Mouse (Mus musculus) layer of hippocampus, postnatal 25 days (tissue): ENCODE results near the gene Ovol2. TPM values are rescaled to one million over a fixed set of nuclear protein-coding genes. Genes with fewer than 3 reads are reported as not detected.
"Not testable (repeated sequence)": the region's sequence is repeated elsewhere in the genome, so short reads cannot be mapped to it uniquely, and the experiment has no call there.

Experiments used
- DNase-seq, 2 experiments: peaks; one replicate each; pipeline ENCODE4 v3.0.0; 2022; ENCODE audit warnings: mixed read lengths in 2 of 2, low spot score in 1 of 2; ENCODE audit errors: extremely low spot score in 1 of 2
- total RNA-seq, 2 experiments: library from RNA; stranded (reverse); gene quantifications; 2 replicates each; pipeline ENCODE4 v1.2.3; 2021

Gene Ovol2
- 1 to 10 TPM in 1 of 2 experiments, under 1 TPM in 1; 0.96 to 1.0 TPM for total RNA-seq

GRCm38 (mm10) chr2:144331401-144332302 is at the start of gene Ovol2:
Ovol2 (minus strand) TSS chr2:144332146.
- no peak for DNase-seq

- DNase-seq = no peak
These were observed 49.8 kb upstream of the Ovol2 start for GRCm38 (mm10) chr2:144381741-144382140.

DNA sequence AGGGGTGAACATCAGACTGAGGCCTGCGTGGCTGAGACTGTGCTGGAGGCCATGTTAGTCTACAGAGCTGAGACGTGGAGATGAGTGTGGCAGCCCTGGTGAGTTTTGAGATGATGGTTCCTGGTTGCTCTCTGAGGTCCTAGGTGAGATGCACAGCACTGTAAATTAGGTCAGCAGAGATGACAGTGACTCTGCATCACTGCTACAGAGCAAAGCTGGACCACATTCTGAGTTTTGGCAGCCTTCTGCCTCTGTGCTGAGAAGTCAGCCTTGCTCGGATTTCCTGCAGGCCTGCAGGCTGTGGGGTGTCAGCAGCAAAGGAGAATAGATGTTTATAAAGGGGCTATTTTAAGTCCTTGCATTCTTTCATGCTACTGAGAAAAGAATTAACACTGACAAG is 49.3 kb upstream of the Ovol2 start:
- DNase-seq = no peak

DNA sequence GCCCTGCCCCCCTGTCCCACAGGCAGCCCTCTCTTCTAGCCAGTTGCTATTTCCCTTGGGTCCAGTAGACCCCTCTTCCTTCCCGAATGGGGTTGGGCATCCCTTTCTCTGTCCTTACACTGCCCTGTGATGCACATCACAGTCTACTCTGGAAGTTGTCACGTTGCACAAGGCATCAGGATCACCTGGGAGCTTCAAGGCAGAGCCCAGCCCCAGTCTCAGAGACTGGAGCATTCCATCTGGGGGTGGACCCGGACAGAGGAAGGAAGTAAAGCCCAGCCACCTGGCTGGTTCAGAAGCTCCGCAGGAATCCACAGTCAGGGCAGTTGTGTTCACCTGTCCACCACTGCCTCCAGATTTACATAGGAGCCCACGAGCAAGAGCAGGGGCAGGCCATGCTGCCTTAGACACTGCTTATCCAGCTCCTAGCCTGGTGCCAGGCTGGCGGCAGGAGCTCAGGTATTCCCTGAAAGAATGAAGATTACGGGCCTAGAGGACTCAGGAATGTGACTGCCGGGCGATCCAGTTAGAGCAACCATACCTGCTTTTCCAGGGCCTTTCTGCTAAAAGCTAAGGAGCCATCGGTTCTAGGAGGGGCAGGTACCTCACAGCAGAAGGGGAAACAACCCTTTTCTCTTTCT is 43.2 kb upstream of the Ovol2 start:
- DNase-seq = no peak

- DNase-seq = no peak
These were observed 41.1 kb upstream of the Ovol2 start for GRCm38 (mm10) chr2:144373063-144373462.

DNA sequence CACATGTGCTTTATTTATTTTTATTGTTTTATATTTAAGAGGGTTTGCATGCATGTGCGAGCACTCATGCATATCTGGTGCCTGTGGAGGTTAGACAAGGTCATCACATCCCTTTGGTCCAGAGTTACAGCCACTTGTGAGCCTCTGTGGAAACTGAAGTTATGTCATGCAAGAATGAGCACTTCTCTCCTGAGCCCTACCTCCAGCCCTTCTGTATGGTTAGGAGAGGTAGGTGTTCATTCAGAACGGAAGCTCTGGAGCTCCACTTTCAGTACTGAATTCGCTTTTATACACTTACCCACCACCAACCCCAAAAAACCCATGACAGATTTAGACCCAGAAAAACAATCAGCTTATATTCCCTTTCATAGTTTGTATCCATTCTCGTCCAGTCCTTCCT is 39.6 kb upstream of the Ovol2 start:
- DNase-seq = no peak

- DNase-seq = no peak
These were observed 37.6 kb upstream of the Ovol2 start for GRCm38 (mm10) chr2:144369511-144369910.

- DNase-seq = peak; percentile 62 to 90
These were observed 37.1 kb upstream of the Ovol2 start for GRCm38 (mm10) chr2:144369020-144369421.

- peak in 1 of 2 experiments; percentile 93 for DNase-seq
These were observed 36.6 kb upstream of the Ovol2 start, which contains the start of the genes Kat14 and Pet117 for GRCm38 (mm10) chr2:144368400-144369019. Kat14 (plus strand) TSS chr2:144368983. Pet117 (plus strand) TSS chr2:144368996.

GRCm38 (mm10) chr2:144352843-144353242 is 20.9 kb upstream of the Ovol2 start:
- no peak for DNase-seq

GRCm38 (mm10) chr2:144348525-144348924 is 16.6 kb upstream of the Ovol2 start:
- DNase-seq = no peak

DNA sequence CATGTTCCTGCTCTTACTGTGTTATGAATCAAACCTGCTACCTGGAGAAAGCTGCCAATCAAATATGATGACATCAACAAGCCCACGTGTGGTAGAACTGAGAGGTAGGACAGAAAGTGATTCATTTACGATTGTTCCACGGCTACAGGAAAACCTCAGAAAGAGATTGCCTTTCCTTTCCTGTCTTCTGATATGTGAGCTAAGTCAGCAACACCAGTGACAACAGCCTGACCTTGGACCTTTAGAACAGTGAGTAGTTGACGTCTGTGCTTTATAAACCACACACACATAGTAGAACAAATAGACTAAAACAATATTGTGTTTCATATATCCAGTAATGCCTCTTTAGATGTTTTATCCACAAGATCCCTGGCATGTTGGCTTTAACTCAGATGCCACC is 11.2 kb upstream of the Ovol2 start:
- DNase-seq = no peak

GRCm38 (mm10) chr2:144338149-144338548 is 6.2 kb upstream of the Ovol2 start:
- DNase-seq = not testable (repeated sequence)

DNA sequence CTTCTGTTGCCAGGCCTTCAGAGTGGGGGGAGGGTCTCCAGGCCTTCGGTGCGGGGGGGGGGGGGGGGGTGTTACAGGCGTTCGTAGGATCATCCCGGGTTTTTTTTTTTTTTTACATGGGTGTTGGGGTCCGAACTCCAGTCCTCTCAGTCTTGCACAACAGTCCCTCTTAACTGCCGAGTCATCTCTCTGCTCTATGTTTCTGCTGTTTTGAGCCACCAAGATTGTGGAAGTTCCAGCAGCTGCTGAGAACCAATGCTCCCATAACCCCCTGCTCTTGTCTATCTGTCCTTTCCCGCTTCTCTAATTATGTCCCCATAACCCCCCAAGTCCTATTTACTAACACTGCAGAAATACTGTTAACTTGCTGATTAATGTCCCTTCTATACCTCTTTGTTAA is 5.8 kb upstream of the Ovol2 start:
- no peak for DNase-seq

DNA sequence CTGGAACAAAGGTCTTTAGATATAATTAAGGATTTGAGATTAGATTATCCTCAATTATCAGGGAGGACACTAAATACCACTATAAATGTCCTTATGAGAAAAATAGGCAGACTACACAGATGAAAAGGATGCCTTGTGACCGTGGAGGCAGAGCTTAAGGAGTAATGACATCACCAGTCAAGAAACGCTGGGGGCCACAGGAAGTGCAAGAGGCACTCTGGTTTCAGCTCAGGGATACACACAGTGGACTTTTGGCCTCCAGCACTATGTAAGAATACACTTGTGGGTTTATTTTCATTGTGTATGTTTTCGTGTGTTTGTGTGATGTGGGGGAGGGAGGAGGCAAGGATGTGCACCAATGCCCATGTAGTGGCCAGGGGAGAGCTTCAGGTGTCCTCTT is 5.3 kb upstream of the Ovol2 start:
- no peak for DNase-seq

DNA sequence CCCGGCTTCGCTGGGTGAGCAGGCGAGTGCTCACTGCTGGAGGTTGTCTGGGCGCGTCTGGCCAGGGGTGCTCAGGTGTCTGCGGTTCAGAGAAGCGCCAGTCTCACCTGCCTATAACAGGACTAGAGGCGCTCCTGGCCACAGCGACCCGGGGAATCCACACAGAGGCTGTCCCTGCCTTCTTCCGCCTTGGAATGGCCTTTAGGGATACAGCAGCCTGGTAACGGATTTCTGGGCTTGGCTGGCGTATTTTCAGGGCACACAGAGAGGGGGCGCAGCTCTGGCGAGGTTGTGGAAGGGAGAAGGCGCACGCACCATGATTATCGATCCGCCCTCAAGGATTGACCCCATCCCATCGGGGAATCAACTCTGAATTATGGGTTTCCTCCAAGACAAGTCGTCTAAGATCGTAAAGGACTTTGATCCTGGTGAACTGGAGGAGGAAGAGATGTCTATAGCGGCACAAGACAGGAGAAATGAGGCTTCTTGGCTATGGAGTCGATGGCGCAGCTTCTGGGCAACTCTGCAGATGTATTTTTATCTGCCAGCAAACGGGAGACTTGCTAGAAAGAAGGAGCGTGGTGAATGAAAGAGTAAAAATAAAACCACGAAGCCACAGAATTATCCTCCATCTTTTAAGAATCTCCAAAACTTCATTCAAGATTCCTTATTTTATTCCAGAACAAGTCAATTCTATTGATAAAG is 1.3 kb upstream of the Ovol2 start:
- DNase-seq = peak in 1 of 2 experiments; percentile 13

- DNase-seq = no peak
These were observed 540 bp upstream of the Ovol2 start for GRCm38 (mm10) chr2:144332486-144332885.

- DNase-seq = no peak
These were observed 980 bp downstream of the Ovol2 start for GRCm38 (mm10) chr2:144330960-144331371.

GRCm38 (mm10) chr2:144330352-144330959 is 1.5 kb downstream of the Ovol2 start:
- no peak for DNase-seq

DNA sequence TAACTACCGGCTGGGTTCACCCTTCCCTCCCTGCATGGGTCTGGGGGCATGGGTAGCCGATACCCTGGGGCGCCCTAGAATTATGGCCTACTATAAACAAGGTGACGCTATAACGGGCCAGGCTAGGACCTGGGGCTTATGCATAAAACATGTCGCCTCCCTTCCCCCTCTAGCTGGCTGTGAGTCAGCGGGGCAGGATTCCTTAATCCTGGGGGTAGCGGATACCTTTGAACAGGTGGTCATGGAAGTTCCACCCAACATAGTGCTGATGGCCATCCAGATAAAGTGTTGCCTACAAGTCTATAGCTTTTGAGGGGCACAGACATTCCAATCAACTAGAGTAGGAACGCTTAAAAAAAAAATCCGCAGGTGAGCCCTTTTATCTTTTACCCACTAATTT is 2.0 kb downstream of the Ovol2 start:
- no peak for DNase-seq
